Mouse (Mus musculus) embryonic stem cell, embryonic (primary cell): Measurements from ENCODE around the gene Tomm7.

Experiments used
- CTCF ChIA-PET, 4 experiments: fragments of 300-600 bp in 2 of 4; fragments of 350-600 bp in 2 of 4; sonication (Branson Sonifier 250); formaldehyde crosslinking; loops; one replicate each; lab custom pipeline; 2022; ENCODE audit warnings: inconsistent platforms in 2 of 4; lab: Charles Lee
- POLR2A ChIA-PET, 4 experiments: fragments of 300-600 bp in 2 of 4; fragments of 350-600 bp in 2 of 4; sonication (Branson Sonifier 250); formaldehyde crosslinking; loops; one replicate each; lab custom pipeline; 2022; ENCODE audit warnings: antibody characterized with exemption in 4 of 4, inconsistent platforms in 1 of 4; lab: Charles Lee

The Tomm7 gene

GRCm38 (mm10) chr5:23822306-23822705, 21.7 kb downstream of the Tomm7 start:
- CTCF ChIA-PET = interaction anchor here in 1 of 4 experiments (1.0 kb wide), 1 partner anchor 22 kb away, joined by 3 read pairs; the partner anchor contains the start of gene Tomm7
- POLR2A ChIA-PET = interaction anchor here in 1 of 4 experiments (1.2 kb wide), 1 partner anchor 22 kb away, joined by 5 read pairs; the partner anchor contains the start of gene Tomm7

GRCm38 (mm10) chr5:23816681-23817080, 27.3 kb downstream of the Tomm7 start:
- CTCF ChIA-PET = no interaction called here
- POLR2A ChIA-PET = interaction anchor here in 1 of 4 experiments (1.4 kb wide), 1 partner anchor 10 kb away, joined by 3 read pairs; no protein-coding TSS in a partner anchor

DNA sequence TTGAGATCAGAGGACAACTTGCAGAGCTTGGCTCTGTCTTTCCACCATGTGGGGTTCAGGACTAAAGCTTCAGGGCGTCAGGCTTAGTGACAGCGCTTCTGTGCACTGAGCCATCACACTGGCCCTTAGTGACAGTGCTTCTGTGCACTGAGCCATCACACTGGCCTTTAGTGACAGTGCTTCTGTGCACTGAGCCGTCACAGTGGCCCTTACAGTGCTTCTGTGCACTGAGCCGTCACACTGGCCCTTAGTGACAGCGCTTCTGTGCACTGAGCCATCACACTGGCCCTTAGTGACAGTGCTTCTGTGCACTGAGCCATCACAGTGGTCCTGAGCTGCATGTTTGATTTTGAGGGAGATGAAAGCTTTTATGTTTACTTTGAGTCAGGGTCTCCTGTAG, 29.1 kb downstream of the Tomm7 start:
- ChIA-PET POLR2A (interaction anchor here in 2 of 4 experiments (0.6 to 1.7 kb wide), 4 partner anchors 11 to 351 kb away, joined by 3 to 8 read pairs (median 4); no protein-coding TSS in a partner anchor), CTCF (no interaction called here)

GRCm38 (mm10) chr5:23792726-23793125, 51.2 kb downstream of the Tomm7 start:
- POLR2A ChIA-PET = interaction anchor here in 2 of 4 experiments (1.6 to 1.8 kb wide), 2 partner anchors 50 to 51 kb away, joined by 5 to 6 read pairs; partner anchors contain the start of gene Tomm7 (in 1 of the 2)
- CTCF ChIA-PET = interaction anchor here in 1 of 4 experiments (0.7 kb wide), 1 partner anchor 376 kb away, joined by 3 read pairs; no protein-coding TSS in a partner anchor

- POLR2A ChIA-PET = interaction anchor here in 3 of 4 experiments (0.6 to 3.2 kb wide), 9 partner anchors 8 to 354 kb away, joined by 3 to 10 read pairs (median 3); no protein-coding TSS in a partner anchor
- CTCF ChIA-PET = interaction anchor here (0.7 to 1.2 kb wide), 4 partner anchors 9 to 1076 kb away, joined by 3 read pairs; no protein-coding TSS in a partner anchor
Measured at GRCm38 (mm10) chr5:23789078-23789612, 54.8 kb downstream of the Tomm7 start.
